Mouse (Mus musculus) adrenal gland, adult (tissue): ENCODE measurements around the gene Slc39a13.
A peak's percentile ranks its signal among the peaks of the same experiment; 100 is the strongest.
"Not testable (repeated sequence)": the region's sequence is repeated elsewhere in the genome, so short reads cannot be mapped to it uniquely, and the experiment has no call there.

Experiments used
- DNase-seq, 2 experiments: peaks; one replicate each; pipeline ENCODE4 v3.0.0; 2022 to 2023; ENCODE audit warnings: low spot score in 1 of 2; ENCODE audit not compliant: inconsistent age in 2 of 2

Gene Slc39a13

GRCm38 (mm10) chr2:91027391-91028214 is 42.6 kb downstream of the Slc39a13 start:
- DNase-seq: peak in 1 of 2 experiments; percentile 70

GRCm38 (mm10) chr2:91026491-91026890 is 43.7 kb downstream of the Slc39a13 start:
- DNase-seq: no peak

- DNase-seq: no peak
Observed at GRCm38 (mm10) chr2:91025081-91025516, 45.1 kb downstream of the Slc39a13 start.

GRCm38 (mm10) chr2:91023956-91024355 is 46.3 kb downstream of the Slc39a13 start:
- no peak for DNase-seq

- no peak for DNase-seq
Observed at GRCm38 (mm10) chr2:91023131-91023530, 47.1 kb downstream of the Slc39a13 start.

- DNase-seq: not testable (repeated sequence)
Observed at GRCm38 (mm10) chr2:91022266-91022665, 48.0 kb downstream of the Slc39a13 start.

- DNase-seq: no peak
Observed at GRCm38 (mm10) chr2:91019911-91020310, 50.3 kb downstream of the Slc39a13 start.

- DNase-seq: peak; percentile 24 to 49
Observed at GRCm38 (mm10) chr2:91018061-91018788, 52.0 kb downstream of the Slc39a13 start.

- no peak for DNase-seq
Observed at GRCm38 (mm10) chr2:91015386-91015785, 54.8 kb downstream of the Slc39a13 start.

GRCm38 (mm10) chr2:91013881-91014280 is 56.3 kb downstream of the Slc39a13 start:
- DNase-seq: no peak
